Mouse (Mus musculus) intestine, embryonic 16.5 days (tissue): ENCODE measurements at regions not wholly inside any gene's neighbourhood (a gene's known extent, or its start where the extent isn't known, plus 50 kb on each side); places are given as distances from the start of the nearest gene placed in this dataset.

Experiments used
- ATAC-seq: fragments of 200-750 bp; cut with Nextera tagmentation; 2 replicates; pipeline ENCODE4 v1.8.0; 2017; ENCODE audit warnings: moderate TSS enrichment, moderate library complexity
- H3K27ac ChIP-seq: fragments of 300-500 bp; sonication (generic); 2 replicates; pipeline ENCODE4 v1.5.1; 2014; ENCODE audit warnings: mild to moderate bottlenecking, low read length
- H3K27me3 ChIP-seq: fragments of 300-500 bp; sonication (generic); replicated peaks from 2 replicates; pipeline ENCODE4 v1.6.1; 2014; ENCODE audit warnings: low read length, control low read depth, mixed read lengths; ENCODE audit not compliant: control insufficient read depth, insufficient read depth
- H3K36me3 ChIP-seq: fragments of 300-500 bp; sonication (generic); 2 replicates; pipeline ENCODE4 v1.6.1; 2014; ENCODE audit warnings: low read length, control low read depth; ENCODE audit not compliant: control insufficient read depth, insufficient read depth
- H3K4me1 ChIP-seq: fragments of 300-500 bp; sonication (generic); 2 replicates; pipeline ENCODE4 v1.6.1; 2014; ENCODE audit warnings: low read length, control low read depth, mixed read lengths; ENCODE audit not compliant: control insufficient read depth, insufficient read depth
- H3K4me2 ChIP-seq: fragments of 300-500 bp; sonication (generic); 2 replicates; pipeline ENCODE4 v1.6.1; 2014; ENCODE audit warnings: low read depth, low read length, control low read depth
- H3K4me3 ChIP-seq: fragments of 300-500 bp; sonication (generic); 2 replicates; pipeline ENCODE4 v1.5.1; 2014; ENCODE audit warnings: mild to moderate bottlenecking, low read length
- H3K9ac ChIP-seq: fragments of 300-500 bp; sonication (generic); 2 replicates; pipeline ENCODE4 v1.6.1; 2014; ENCODE audit warnings: low read depth, low read length
- H3K9me3 ChIP-seq: fragments of 300-500 bp; sonication (generic); 2 replicates; pipeline ENCODE4 v1.6.1; 2016; ENCODE audit warnings: low read length, control low read depth; ENCODE audit not compliant: control insufficient read depth
- WGBS: fragments of 180-500 bp; shearing (Covaris S2); extraction: QIAGEN DNeasy Blood & Tissue Kit; methylation state at CpG from one replicate; pipeline ENCODE4 v1.1.7; 2014; 5-methylcytosine and 5-hydroxymethylcytosine counted together

DNA sequence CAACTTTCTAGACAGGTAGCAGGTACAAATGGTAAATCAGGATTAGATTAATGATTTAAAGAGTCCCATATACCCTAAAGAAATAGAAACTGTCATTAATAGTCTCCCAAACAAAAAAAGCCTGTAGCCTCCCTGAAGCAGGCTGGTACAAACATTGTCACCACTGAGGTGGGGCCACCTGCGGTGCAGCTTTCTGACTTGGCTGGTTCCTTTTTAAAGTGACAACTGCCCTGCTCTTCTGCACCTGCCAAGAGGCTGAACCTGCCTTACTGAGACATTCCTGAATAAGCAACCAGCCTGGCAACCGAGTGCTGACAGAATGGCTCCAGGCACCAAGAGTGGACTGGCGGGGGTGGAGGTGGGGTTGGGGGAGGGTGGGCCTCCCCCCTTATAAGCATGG lies 687.0 kb upstream of the Vrk2 start:
- Histone ChIP-seq H3K4me2 (no peak overlapping the region), H3K27ac (no peak overlapping the region), H3K9ac (no peak overlapping the region), H3K4me3 (no peak overlapping the region), H3K4me1 (no peaks in the 10 kb centered on the region), H3K9me3 (no peaks in the 10 kb centered on the region), H3K36me3 (no peaks in the 10 kb centered on the region), H3K27me3 (no peaks in the 10 kb centered on the region)
- WGBS, result 71% methylated on average over 3 of the region's 3 CpGs
- no peak for ATAC-seq

DNA sequence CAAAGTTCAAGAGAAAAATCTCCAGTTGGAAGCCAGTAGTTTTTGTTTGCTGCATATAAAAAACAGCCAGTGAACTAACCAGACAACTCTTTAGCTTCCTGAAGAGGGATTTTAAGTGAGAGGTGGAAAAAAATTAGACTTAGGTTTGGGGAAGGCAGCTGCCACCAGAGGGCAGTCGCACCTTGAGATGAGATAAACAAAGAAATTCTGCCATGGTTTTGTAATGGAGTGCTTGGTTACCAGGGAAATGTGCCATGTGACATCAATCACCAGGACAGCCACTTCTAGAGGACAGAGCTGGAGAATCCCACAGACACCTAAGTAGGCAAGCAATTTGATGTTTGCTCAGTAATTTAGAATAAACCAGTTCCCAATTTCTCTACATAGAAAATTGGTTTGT lies 670.5 kb upstream of the Vrk2 start:
- Histone ChIP-seq H3K36me3 (no peaks in the 10 kb centered on the region), H3K9ac (no peak overlapping the region), H3K9me3 (no peaks in the 10 kb centered on the region), H3K27ac (no peak overlapping the region), H3K4me2 (no peak overlapping the region), H3K4me1 (no peaks in the 10 kb centered on the region), H3K4me3 (no peak overlapping the region), H3K27me3 (no peaks in the 10 kb centered on the region)
- ATAC-seq, result no peak
- WGBS, result 3% methylated on average over 1 of the region's 1 CpGs

DNA sequence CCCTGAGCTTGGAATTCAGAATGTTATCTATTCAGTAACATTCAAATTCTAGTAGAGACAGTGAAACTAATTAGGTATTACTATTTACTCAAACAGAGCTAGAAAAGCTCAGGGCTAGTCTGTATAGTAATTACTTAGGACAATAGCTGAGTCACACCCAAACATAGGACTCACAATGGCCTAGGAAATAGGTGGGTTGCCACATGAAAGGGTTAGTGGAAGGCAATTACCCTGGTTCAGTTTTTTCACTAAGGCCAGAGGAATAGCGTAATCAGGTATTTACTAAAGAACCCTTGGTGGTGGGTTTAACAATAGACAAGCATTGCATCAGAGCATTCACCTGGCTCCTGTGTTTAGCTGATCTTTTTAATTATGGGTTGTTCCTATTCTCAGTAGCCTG lies 664.7 kb upstream of the Vrk2 start:
- no peaks in the 10 kb centered on the region for H3K9me3 ChIP-seq
- 75% methylated on average over 1 of the region's 1 CpGs for WGBS
- no peaks in the 10 kb centered on the region for H3K36me3 ChIP-seq
- no peak for ATAC-seq
- no peak overlapping the region for H3K9ac ChIP-seq
- no peaks in the 10 kb centered on the region for H3K4me1 ChIP-seq
- H3K27me3 ChIP-seq, result no peaks in the 10 kb centered on the region
- H3K27ac ChIP-seq, result no peak overlapping the region
- no peak overlapping the region for H3K4me2 ChIP-seq
- no peak overlapping the region for H3K4me3 ChIP-seq

DNA sequence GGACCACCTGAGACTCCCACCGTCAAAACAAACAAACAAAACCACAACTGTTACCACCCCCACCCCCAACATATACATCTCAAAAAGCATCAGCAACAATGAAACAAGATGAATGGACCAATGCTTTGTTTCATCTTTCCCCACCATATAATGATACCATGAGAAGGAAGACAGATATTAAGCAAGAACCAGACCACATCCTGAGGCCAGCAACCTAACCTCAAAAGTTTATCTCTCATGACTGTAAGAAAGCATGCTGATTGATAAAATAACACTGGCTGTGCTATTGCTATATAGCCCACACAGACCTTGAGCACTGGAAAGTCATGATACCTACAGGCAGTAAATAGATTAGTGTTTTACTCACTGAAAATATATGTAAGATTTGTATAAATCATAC lies 642.1 kb upstream of the Vrk2 start:
- ATAC-seq, result no peak
- no peaks in the 10 kb centered on the region for H3K36me3 ChIP-seq
- H3K9me3 ChIP-seq, result no peaks in the 10 kb centered on the region
- H3K4me2 ChIP-seq, result no peak overlapping the region
- no peaks in the 10 kb centered on the region for H3K4me1 ChIP-seq
- WGBS, result 88% methylated on average over 1 of the region's 1 CpGs
- H3K27ac ChIP-seq, result no peak overlapping the region
- H3K4me3 ChIP-seq, result no peak overlapping the region
- H3K9ac ChIP-seq, result no peak overlapping the region
- H3K27me3 ChIP-seq, result no peaks in the 10 kb centered on the region

DNA sequence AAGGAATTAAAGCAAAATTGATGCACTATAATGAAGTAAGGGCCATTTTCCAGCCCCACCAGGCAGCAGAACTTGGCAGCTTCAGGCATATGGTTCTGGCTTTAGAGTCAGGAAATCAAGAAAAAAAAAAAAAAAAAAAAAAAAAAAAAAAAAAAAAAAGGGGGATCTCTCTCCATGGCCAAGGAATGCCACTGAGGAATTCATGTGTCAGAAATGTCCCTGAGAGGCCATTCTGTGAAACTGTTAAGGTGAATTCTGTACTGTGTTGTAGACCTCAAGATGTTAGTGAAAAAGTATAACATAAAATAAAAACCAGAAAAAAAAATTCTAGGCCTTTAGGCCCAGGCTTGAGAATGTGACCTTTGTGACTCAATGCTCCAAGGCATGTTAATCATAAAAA lies 632.7 kb upstream of the Vrk2 start:
- Histone ChIP-seq H3K9me3 (no peaks in the 10 kb centered on the region), H3K4me3 (no peak overlapping the region), H3K27ac (no peak overlapping the region), H3K27me3 (no peaks in the 10 kb centered on the region), H3K9ac (no peak overlapping the region), H3K4me1 (no peaks in the 10 kb centered on the region), H3K4me2 (no peak overlapping the region), H3K36me3 (no peaks in the 10 kb centered on the region)
- no peak for ATAC-seq

DNA sequence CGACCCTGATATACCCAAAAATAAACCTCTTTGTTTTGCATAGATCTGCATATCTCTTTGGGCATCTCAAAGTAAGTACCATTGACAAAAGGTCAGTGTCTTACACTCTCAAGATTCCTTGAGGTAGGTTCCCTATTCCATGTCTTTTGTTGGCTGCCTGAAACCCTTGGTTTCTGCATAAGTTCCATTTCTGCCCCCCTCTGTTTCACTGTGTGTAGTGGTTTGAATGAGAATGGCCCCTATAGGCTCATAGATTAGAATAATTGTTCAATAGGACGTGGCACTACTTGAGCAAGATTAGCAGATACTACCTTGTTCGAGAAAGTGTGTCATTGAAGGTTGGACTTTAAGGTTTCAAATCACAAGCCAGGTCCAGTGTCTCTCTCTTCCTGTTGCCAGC lies 628.6 kb upstream of the Vrk2 start:
- H3K4me3 ChIP-seq, result no peak overlapping the region
- ATAC-seq, result no peak
- no peaks in the 10 kb centered on the region for H3K4me1 ChIP-seq
- no peak overlapping the region for H3K4me2 ChIP-seq
- no peaks in the 10 kb centered on the region for H3K9me3 ChIP-seq
- H3K27ac ChIP-seq, result no peak overlapping the region
- H3K9ac ChIP-seq, result no peak overlapping the region
- WGBS, result 76% methylated on average over 3 of the region's 3 CpGs
- no peaks in the 10 kb centered on the region for H3K36me3 ChIP-seq
- H3K27me3 ChIP-seq, result no peaks in the 10 kb centered on the region

DNA sequence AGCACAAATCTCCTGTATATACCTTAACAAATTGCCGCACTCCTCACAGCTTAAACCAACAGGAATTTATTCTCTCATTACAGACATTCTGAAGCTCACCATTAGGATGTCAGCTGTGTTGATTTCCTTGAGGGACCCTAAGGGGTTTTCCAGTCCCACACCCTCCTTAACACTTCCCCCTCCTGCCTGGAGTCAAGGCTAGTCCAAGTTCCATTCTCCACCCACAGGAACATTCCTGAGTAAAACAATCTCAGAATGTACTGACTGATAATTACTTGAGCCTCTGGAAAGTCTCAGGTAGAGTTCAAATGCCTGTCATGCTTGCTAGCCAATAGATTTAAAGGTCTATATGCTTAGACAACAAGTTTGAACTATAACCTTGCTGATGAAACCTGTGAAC lies 628.2 kb upstream of the Vrk2 start:
- Histone ChIP-seq H3K27me3 (no peaks in the 10 kb centered on the region), H3K36me3 (no peaks in the 10 kb centered on the region), H3K4me3 (no peak overlapping the region), H3K9ac (no peak overlapping the region), H3K9me3 (no peaks in the 10 kb centered on the region), H3K27ac (no peak overlapping the region), H3K4me1 (no peaks in the 10 kb centered on the region), H3K4me2 (no peak overlapping the region)
- no peak for ATAC-seq
- 56% methylated on average over 1 of the region's 1 CpGs for WGBS

DNA sequence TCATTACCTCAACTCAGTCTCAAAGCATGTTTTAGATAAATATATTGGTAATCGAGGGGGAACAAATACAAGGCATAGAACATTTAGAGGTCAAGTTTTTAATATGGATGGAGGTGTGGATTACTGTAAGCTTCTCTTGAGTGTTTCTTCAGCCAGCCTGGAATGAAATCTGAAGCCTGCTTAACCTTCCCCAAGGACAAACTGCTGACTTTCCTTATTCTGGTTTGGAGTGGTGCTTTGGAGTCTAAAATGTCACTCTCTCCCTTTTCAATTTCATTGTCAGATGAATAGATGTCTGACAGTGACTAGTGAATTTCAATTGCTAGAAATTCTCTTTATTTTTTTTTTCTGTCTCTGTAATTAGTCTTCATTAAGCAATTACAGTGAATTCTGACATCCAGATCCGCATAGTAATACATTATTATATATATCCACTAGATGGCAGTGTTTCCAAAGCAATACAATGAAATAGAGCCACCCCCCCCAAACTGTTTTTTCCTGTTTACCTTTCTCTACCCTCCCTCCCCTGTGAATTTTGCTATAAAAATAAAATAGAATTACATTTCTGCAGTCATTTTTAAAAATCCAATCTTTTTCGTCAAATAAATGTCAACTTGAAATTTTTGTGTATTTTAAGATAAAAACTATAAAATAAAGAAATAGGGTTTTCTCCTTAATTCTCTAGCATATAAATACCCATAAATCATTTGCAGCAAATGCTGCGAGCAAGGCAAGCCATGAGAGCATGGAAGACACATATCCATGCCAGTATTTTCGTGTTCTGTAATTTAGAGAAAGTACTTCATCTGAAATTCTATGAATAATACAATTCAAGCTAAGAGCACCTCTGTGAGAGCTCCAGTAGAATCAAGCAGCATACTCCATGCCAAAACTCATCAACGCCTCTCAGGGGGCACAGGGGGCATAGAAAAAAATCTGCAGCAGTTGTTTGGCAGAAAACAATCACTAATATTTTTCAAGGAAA lies 626.2 kb upstream of the Vrk2 start:
- WGBS, result 35% methylated on average over 6 of the region's 6 CpGs

DNA sequence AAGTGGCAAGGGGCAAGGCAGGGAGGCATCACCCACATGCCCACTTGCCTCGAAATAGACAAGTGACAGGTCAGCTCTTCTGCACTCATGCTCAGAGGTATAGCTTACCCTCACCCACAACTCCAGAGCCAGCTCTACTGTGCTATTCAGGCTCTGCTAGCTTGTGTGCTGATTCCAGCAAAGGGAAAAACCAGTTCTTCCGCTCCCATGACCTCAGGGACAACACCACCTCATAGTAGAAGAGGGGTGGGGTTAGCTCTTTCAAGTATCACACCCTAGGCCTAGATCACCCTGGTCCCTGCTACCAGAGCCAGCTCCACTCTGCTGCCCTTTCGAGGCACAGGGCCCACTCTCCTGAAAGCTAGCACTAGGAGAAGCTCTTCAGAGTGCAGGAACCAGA lies 622.0 kb upstream of the Vrk2 start:
- H3K4me2 ChIP-seq, result no peak overlapping the region
- peak; percentile 56; the same call in 1 of the 2 replicates for ATAC-seq
- 55% methylated on average over 3 of the region's 3 CpGs for WGBS
- H3K4me3 ChIP-seq, result no peak overlapping the region
- H3K9ac ChIP-seq, result no peak overlapping the region
- H3K27me3 ChIP-seq, result no peaks in the 10 kb centered on the region
- H3K4me1 ChIP-seq, result no peaks in the 10 kb centered on the region
- no peaks in the 10 kb centered on the region for H3K36me3 ChIP-seq
- no peaks in the 10 kb centered on the region for H3K9me3 ChIP-seq
- no peak overlapping the region for H3K27ac ChIP-seq

More for the DNA sequence above, 626.2 kb upstream of the Vrk2 start:
- H3K4me1 ChIP-seq, result no peaks in the 10 kb centered on the region
- H3K36me3 ChIP-seq, result no peaks in the 10 kb centered on the region
- ATAC-seq, result no peak
- H3K9ac ChIP-seq, result no peak overlapping the region
- H3K4me3 ChIP-seq, result no peak overlapping the region
- no peaks in the 10 kb centered on the region for H3K27me3 ChIP-seq
- no peaks in the 10 kb centered on the region for H3K9me3 ChIP-seq
- no peak overlapping the region for H3K27ac ChIP-seq
- no peak overlapping the region for H3K4me2 ChIP-seq
